Mouse (Mus musculus) heart, adult 2 months (tissue): ENCODE results near the gene Gda. TPM values are rescaled to one million over a fixed set of nuclear protein-coding genes. Genes with fewer than 3 reads are reported as not detected.

Experiments
- DNase-seq, 2 experiments: peaks; one replicate each; pipeline ENCODE4 v3.0.0; 2021
- H3K27ac ChIP-seq: fragments of 200-600 bp; 2 replicates; pipeline ENCODE4 v1.8.1; 2022
- H3K27me3 ChIP-seq: fragments of 200-500 bp; 2 replicates; pipeline ENCODE4 v1.6.1; 2012; ENCODE audit warnings: mild to moderate bottlenecking, low read length, inconsistent platforms, mixed read lengths; ENCODE audit not compliant: control insufficient read depth, insufficient read depth
- H3K36me3 ChIP-seq: fragments of 200-500 bp; 2 replicates; pipeline ENCODE4 v1.6.1; 2012; ENCODE audit warnings: low read length, inconsistent platforms; ENCODE audit not compliant: control insufficient read depth, insufficient read depth
- H3K4me1 ChIP-seq: fragments of 200-500 bp; 2 replicates; pipeline ENCODE4 v1.6.1; 2011; ENCODE audit warnings: low read length; ENCODE audit not compliant: control insufficient read depth, insufficient read depth
- H3K4me3 ChIP-seq: fragments of 200-600 bp; 2 replicates; pipeline ENCODE4 v1.8.1; 2022
- H3K79me2 ChIP-seq: fragments of 200-500 bp; replicated peaks from 2 replicates; pipeline ENCODE4 v1.6.1; 2012; ENCODE audit warnings: mild to moderate bottlenecking, inconsistent platforms, low read length, moderate library complexity, mixed read lengths; ENCODE audit not compliant: control insufficient read depth, insufficient read depth
- H3K9ac ChIP-seq: fragments of 200-500 bp; 2 replicates; pipeline ENCODE4 v1.6.1; 2012; ENCODE audit warnings: low read depth, mild to moderate bottlenecking, control low read depth, inconsistent platforms, low read length, mixed read lengths
- CTCF ChIP-seq: fragments of 200-600 bp; IDR thresholded peaks from 2 replicates; pipeline ENCODE4 v1.8.1; 2022; ENCODE audit warnings: antibody characterized with exemption, mild to moderate bottlenecking, moderate library complexity
- EP300 ChIP-seq: fragments of 200-500 bp; IDR thresholded peaks from 2 replicates; pipeline ENCODE4 v1.6.1; 2011; ENCODE audit warnings: low read depth, low read length, control low read depth; ENCODE audit not compliant: insufficient read depth
- POLR2A ChIP-seq: fragments of 200-500 bp; IDR thresholded peaks from 2 replicates; pipeline ENCODE4 v1.6.1; 2011; ENCODE audit warnings: mild to moderate bottlenecking, low read depth, low read length, control low read depth; ENCODE audit not compliant: insufficient read depth
- WGBS: fragments of 180-500 bp; shearing (Covaris S2); methylation state at CpG from one replicate; pipeline ENCODE4 v1.1.7; 2018; 5-methylcytosine and 5-hydroxymethylcytosine counted together
- intact Hi-C: fragments of 180-260 bp; cut with DNase I; formaldehyde crosslinking; loops from one replicate; pipeline ENCODE4 v1.15.1; 2025
- polyA plus RNA-seq: library from polyadenylated mRNA; depleted of rRNA; stranded (reverse); fragments of >200 nt; gene quantifications from 2 replicates; pipeline ENCODE4 v1.2.3, GENCODE M21; 2012
- total RNA-seq, 2 experiments: library from RNA; stranded (reverse); gene quantifications; 2 replicates each; pipeline ENCODE4 v1.2.3; 2021

Gda gene
- total and polyA plus RNA-seq, 3 experiments = 4.3 to 38.7 (median 17.5) TPM

GRCm38 (mm10) chr19:21390904-21391303, 82.3 kb downstream of the Gda start:
- Histone ChIP-seq H3K4me3 (no peak overlapping the region), H3K36me3 (no peaks in the 10 kb centered on the region; the same call in none of the 2 replicates), H3K4me1 (no peaks in the 10 kb centered on the region; the same call in 1 of the 2 replicates), H3K79me2 (no peaks in the 10 kb centered on the region), H3K27ac (no peak overlapping the region), H3K27me3 (no peaks in the 10 kb centered on the region), H3K9ac (no peak overlapping the region)
- 93% methylated on average over 7 of the region's 7 CpGs for WGBS
- intact Hi-C loops = no loop called here
- DNase-seq = no peak
- TF ChIP-seq CTCF (no peak), EP300 (no peak), POLR2A (no peak)

- intact Hi-C loops = no loop called here
- no peak for DNase-seq
- TF ChIP-seq CTCF = no peak
- no peak for TF ChIP-seq EP300
- no peak for TF ChIP-seq POLR2A
- Histone ChIP-seq H3K36me3 (no peaks in the 10 kb centered on the region; the same call in none of the 2 replicates), H3K9ac (no peak overlapping the region), H3K79me2 (no peaks in the 10 kb centered on the region), H3K4me1 (peaks cover 5% of the 10 kb centered on the region), H3K4me3 (no peak overlapping the region), H3K27me3 (no peaks in the 10 kb centered on the region), H3K27ac (no peak overlapping the region; the same call in 1 of the 2 replicates)
- WGBS = 45% methylated on average over 2 of the region's 2 CpGs
Measured at GRCm38 (mm10) chr19:21386842-21387241, 86.4 kb downstream of the Gda start.

GRCm38 (mm10) chr19:21384231-21384630, 89.0 kb downstream of the Gda start:
- H3K27ac ChIP-seq = peak overlapping the region; percentile 89
- peak overlapping the region; percentile 6; the same call in 1 of the 2 replicates for H3K4me3 ChIP-seq
- TF ChIP-seq CTCF (no peak), EP300 (no peak), POLR2A (no peak)
- peaks cover 5% of the 10 kb centered on the region for H3K4me1 ChIP-seq
- H3K79me2 ChIP-seq = no peaks in the 10 kb centered on the region
- intact Hi-C loops = no loop called here
- H3K27me3 ChIP-seq = no peaks in the 10 kb centered on the region
- DNase-seq = peak; percentile 28 to 29
- no peak overlapping the region for H3K9ac ChIP-seq
- WGBS = 44% methylated on average over 3 of the region's 3 CpGs
- H3K36me3 ChIP-seq = no peaks in the 10 kb centered on the region; the same call in none of the 2 replicates

GRCm38 (mm10) chr19:21383491-21384226, 89.6 kb downstream of the Gda start:
- intact Hi-C loops = no loop called here
- no peaks in the 10 kb centered on the region for H3K79me2 ChIP-seq
- peaks cover 5% of the 10 kb centered on the region for H3K4me1 ChIP-seq
- peak; percentile 30 to 31 for DNase-seq
- H3K27me3 ChIP-seq = no peaks in the 10 kb centered on the region
- peak overlapping the region; percentile 6; the same call in 1 of the 2 replicates for H3K4me3 ChIP-seq
- H3K9ac ChIP-seq = peak overlapping the region; percentile 52
- no peaks in the 10 kb centered on the region; the same call in none of the 2 replicates for H3K36me3 ChIP-seq
- peak overlapping the region; percentile 89 for H3K27ac ChIP-seq
- TF ChIP-seq POLR2A = no peak
- no peak for TF ChIP-seq CTCF
- no peak for TF ChIP-seq EP300
- 49% methylated on average over 6 of the region's 6 CpGs for WGBS

- Histone ChIP-seq H3K4me1 (peaks cover 10% of the 10 kb centered on the region), H3K9ac (no peak overlapping the region), H3K79me2 (no peaks in the 10 kb centered on the region), H3K36me3 (no peaks in the 10 kb centered on the region; the same call in none of the 2 replicates), H3K27ac (peak overlapping the region; percentile 89), H3K27me3 (no peaks in the 10 kb centered on the region), H3K4me3 (no peak overlapping the region)
- peak in 1 of 2 experiments; percentile 34 for DNase-seq
- intact Hi-C loops = no loop called here
- 26% methylated on average over 2 of the region's 2 CpGs for WGBS
- TF ChIP-seq CTCF (no peak), POLR2A (no peak), EP300 (no peak)
Measured at GRCm38 (mm10) chr19:21381696-21382095, 91.5 kb downstream of the Gda start.

- H3K27me3 ChIP-seq = no peaks in the 10 kb centered on the region
- WGBS = 91% methylated on average over 5 of the region's 5 CpGs
- no peaks in the 10 kb centered on the region for H3K79me2 ChIP-seq
- H3K4me3 ChIP-seq = no peak overlapping the region
- H3K27ac ChIP-seq = peak overlapping the region; percentile 61
- TF ChIP-seq EP300 (no peak), POLR2A (no peak), CTCF (no peak)
- no peaks in the 10 kb centered on the region; the same call in 1 of the 2 replicates for H3K36me3 ChIP-seq
- no peak overlapping the region for H3K9ac ChIP-seq
- no peak for DNase-seq
- peaks cover 9% of the 10 kb centered on the region for H3K4me1 ChIP-seq
- intact Hi-C loops = loop anchor here (10.0 kb wide), 1 partner anchor 276 kb away; the partner anchor contains the start of genes 1110059E24Rik and Abhd17b
Measured at GRCm38 (mm10) chr19:21379195-21379594, 94.0 kb downstream of the Gda start.
